Mouse (Mus musculus): ENCODE measurements around the gene Fam177a. TPM values are rescaled to one million over a fixed set of nuclear protein-coding genes. Genes with fewer than 3 reads are reported as not detected.
"Not testable (repeated sequence)": the region's sequence is repeated elsewhere in the genome, so short reads cannot be mapped to it uniquely, and the experiment has no call there.

Gene Fam177a
- polyA plus RNA-seq (2012; rRNA removed) = 29.4 and 39.8 TPM in 2 replicates

DNA sequence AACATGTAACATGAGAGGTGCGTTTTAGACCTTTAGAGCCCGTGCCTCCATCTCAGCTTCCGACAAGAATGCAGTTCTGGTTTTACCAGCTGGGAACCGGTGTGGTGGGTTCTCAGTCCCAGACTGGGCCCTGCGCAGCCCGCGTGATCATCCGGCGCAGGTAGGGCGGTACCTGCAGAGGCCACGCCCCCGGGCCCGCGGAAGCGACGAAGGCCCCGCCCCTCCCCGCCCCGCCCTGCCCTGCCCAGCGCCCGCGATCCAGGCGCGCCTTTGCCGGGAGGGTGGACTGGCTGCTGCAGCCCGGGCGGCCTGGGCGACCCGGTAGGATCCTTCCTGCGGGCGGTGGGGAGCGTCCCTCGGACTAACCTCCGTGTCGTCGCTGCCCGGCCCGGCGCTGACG is at the start of gene Fam177a:
Gene Fam177a, plus strand, starts transcription at position 228 of the 400 bp plus-strand sequence.
- not testable (repeated sequence) for H3K36me3 ChIP-seq (ENCODE audit: control insufficient read depth, insufficient read depth, low read length); H3K4me1 ChIP-seq (ENCODE audit: control insufficient read depth, insufficient read depth, low read length); H3K27me3 ChIP-seq (ENCODE audit: control insufficient read depth, insufficient read depth, low read length); H3K27ac ChIP-seq (ENCODE audit: control insufficient read depth, insufficient read depth, low read depth, low read length); H3K4me3 ChIP-seq (ENCODE audit: control insufficient read depth, low read depth, low read length)

GRCm38 (mm10) chr12:55075296-55075695 is 49.0 kb upstream of the Fam177a start:
- TF ChIP-seq CTCF (IDR thresholded peaks at IDR 0.05; ENCODE audit: control insufficient read depth, insufficient read depth, insufficient replicate concordance, low read depth, low read length) (no peak), POLR2A (IDR thresholded peaks at IDR 0.05; ENCODE audit: control insufficient read depth, low read depth, low read length) (no peak)
- no peaks in the 10 kb centered on the region for H3K36me3 ChIP-seq (ENCODE audit: control insufficient read depth, insufficient read depth, low read length)
- no peak overlapping the region for H3K27ac ChIP-seq (ENCODE audit: control insufficient read depth, insufficient read depth, low read depth, low read length)

DNA sequence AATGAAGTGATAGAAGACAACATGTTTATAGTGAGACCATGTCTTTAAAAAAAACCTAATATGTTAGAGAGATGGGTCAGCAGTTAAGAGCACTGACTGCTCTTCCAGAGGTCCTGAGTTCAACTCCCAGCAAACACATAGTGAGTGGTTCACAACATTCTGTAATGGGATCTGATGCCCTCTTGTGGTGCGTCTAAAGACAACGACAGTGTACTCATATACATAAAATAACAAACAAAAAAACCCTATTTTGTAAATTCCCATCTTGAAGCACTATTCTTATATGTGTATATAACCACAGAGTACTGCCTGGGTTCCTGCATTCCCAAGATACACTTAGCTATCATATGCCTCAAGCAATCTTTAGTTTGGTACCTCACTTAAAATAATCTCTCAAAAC is 45.6 kb upstream of the Fam177a start:
- H3K4me3 ChIP-seq (ENCODE audit: control insufficient read depth, low read depth, low read length); H3K27me3 ChIP-seq (ENCODE audit: control insufficient read depth, insufficient read depth, low read length); H3K4me1 ChIP-seq (ENCODE audit: control insufficient read depth, insufficient read depth, low read length); H3K27ac ChIP-seq (ENCODE audit: control insufficient read depth, insufficient read depth, low read depth, low read length); H3K36me3 ChIP-seq (ENCODE audit: control insufficient read depth, insufficient read depth, low read length): not testable (repeated sequence)

More at GRCm38 (mm10) chr12:55075296-55075695, 49.0 kb upstream of the Fam177a start:
- H3K27me3 ChIP-seq (ENCODE audit: control insufficient read depth, insufficient read depth, low read length) = no peaks in the 10 kb centered on the region
- no peak overlapping the region for H3K4me3 ChIP-seq (ENCODE audit: control insufficient read depth, low read depth, low read length)
- no peaks in the 10 kb centered on the region; the same call in 1 of the 2 replicates for H3K4me1 ChIP-seq (ENCODE audit: control insufficient read depth, insufficient read depth, low read length)

DNA sequence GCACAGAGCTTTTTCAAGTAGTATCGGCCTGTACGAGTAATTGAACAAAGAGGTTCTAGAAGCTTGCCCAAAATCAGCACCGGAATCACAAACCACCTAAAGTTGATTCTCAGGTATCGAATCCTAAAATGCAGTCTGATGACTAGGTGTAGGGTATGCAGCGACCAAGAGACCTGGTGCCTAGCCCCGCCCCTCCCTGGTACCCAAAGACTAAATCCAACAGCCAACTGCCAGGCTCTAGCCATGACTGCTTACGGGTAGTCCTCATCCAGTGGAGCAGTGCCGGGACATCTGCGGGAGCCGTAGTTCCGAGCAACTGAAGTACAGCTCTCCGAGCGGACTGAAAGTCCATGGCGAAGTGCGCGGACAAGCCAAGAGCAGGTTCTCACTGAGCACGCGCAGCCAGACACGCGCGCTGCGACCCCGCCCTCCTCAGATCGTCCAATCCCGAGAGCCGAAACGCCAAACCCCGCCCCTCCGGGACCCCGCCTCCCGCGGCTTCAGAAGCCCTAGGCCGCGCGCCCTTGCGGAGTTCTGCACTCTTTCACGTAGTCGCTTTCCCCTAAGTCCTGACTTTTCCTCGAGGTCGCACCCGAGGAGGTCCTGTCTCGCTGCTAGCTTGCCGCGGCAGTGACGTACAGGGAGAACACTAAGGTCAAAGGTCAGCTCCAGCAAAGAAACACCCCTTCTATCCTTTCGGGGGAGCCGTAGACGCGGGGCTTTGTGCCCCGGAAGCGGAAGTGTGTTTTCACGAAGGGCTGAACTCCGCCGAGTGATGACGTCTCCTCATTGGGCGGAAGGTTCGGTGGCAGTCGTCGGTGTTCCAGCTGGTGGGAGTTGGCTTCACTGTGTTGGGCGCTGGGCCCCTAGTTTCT is 44.3 kb upstream of the Fam177a start, which contains the start of the genes 2700097O09Rik and Srp54a:
Gene 2700097O09Rik, minus strand, starts transcription at position 385 of the 875 bp plus-strand sequence.
Gene Srp54a, plus strand, starts transcription at position 537 of the 875 bp plus-strand sequence.
- H3K27me3 ChIP-seq (ENCODE audit: control insufficient read depth, insufficient read depth, low read length); H3K4me1 ChIP-seq (ENCODE audit: control insufficient read depth, insufficient read depth, low read length); H3K36me3 ChIP-seq (ENCODE audit: control insufficient read depth, insufficient read depth, low read length): not testable (repeated sequence)
- peak; percentile 74; the same call in 1 of the 2 replicates for TF ChIP-seq POLR2A (IDR thresholded peaks at IDR 0.05; ENCODE audit: control insufficient read depth, low read depth, low read length)
- H3K4me3 ChIP-seq (ENCODE audit: control insufficient read depth, low read depth, low read length) = peak within 1 kb of the TSS; percentile 97
- H3K27ac ChIP-seq (ENCODE audit: control insufficient read depth, insufficient read depth, low read depth, low read length) = peak within 1 kb of the TSS; percentile 97

DNA sequence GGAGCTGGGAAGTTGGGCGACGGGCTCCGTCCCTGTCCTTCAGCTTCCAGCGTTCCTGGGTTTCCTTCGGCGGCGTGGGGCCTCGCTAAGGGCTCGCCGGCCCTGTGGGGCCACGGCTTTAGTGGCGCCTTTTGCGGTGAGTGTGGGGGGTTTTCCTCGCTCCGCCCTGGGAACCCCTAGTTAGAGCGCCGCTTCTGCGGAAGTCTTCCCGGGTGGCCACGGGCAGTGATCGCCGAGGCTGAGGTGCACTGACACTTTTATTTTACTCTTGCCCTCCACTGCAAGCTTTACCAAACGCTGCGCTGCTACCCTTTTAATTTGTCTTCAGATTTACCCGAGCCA is 43.7 kb upstream of the Fam177a start:
- Histone ChIP-seq H3K4me3 (ENCODE audit: control insufficient read depth, low read depth, low read length) (peak overlapping the region; percentile 97), H3K27ac (ENCODE audit: control insufficient read depth, insufficient read depth, low read depth, low read length) (peak overlapping the region; percentile 97)
- not testable (repeated sequence) for H3K36me3 ChIP-seq (ENCODE audit: control insufficient read depth, insufficient read depth, low read length); H3K27me3 ChIP-seq (ENCODE audit: control insufficient read depth, insufficient read depth, low read length); H3K4me1 ChIP-seq (ENCODE audit: control insufficient read depth, insufficient read depth, low read length)

DNA sequence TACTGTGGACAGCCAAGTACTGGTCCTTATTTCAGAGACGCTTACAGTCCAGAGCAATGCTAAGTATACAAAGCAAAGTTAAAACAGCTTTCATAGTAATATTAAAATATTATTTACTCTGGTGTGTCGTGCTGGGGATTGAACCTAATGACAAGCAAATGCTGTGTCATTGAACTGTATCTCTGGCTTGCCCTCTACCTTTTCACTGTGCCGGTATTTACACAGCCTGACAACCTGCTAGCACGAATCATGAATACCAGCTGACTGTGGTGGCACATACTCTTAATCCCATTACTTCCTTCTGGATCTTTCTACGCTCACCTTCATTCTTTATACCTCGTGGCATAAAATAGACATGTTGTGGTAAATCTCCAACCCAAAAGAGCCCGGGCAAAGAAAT is 32.1 kb upstream of the Fam177a start:
- not testable (repeated sequence) for H3K27ac ChIP-seq (ENCODE audit: control insufficient read depth, insufficient read depth, low read depth, low read length); H3K4me3 ChIP-seq (ENCODE audit: control insufficient read depth, low read depth, low read length); H3K4me1 ChIP-seq (ENCODE audit: control insufficient read depth, insufficient read depth, low read length); H3K27me3 ChIP-seq (ENCODE audit: control insufficient read depth, insufficient read depth, low read length); H3K36me3 ChIP-seq (ENCODE audit: control insufficient read depth, insufficient read depth, low read length)

- H3K4me3 ChIP-seq (ENCODE audit: control insufficient read depth, low read depth, low read length); H3K27me3 ChIP-seq (ENCODE audit: control insufficient read depth, insufficient read depth, low read length); H3K4me1 ChIP-seq (ENCODE audit: control insufficient read depth, insufficient read depth, low read length); H3K36me3 ChIP-seq (ENCODE audit: control insufficient read depth, insufficient read depth, low read length); H3K27ac ChIP-seq (ENCODE audit: control insufficient read depth, insufficient read depth, low read depth, low read length): not testable (repeated sequence)
Measured at GRCm38 (mm10) chr12:55112616-55113015, 11.7 kb upstream of the Fam177a start.

GRCm38 (mm10) chr12:55124731-55125130 is 462 bp downstream of the Fam177a start:
- H3K27ac ChIP-seq (ENCODE audit: control insufficient read depth, insufficient read depth, low read depth, low read length); H3K4me3 ChIP-seq (ENCODE audit: control insufficient read depth, low read depth, low read length); H3K36me3 ChIP-seq (ENCODE audit: control insufficient read depth, insufficient read depth, low read length); H3K27me3 ChIP-seq (ENCODE audit: control insufficient read depth, insufficient read depth, low read length); H3K4me1 ChIP-seq (ENCODE audit: control insufficient read depth, insufficient read depth, low read length): not testable (repeated sequence)

GRCm38 (mm10) chr12:55135540-55135939 is 11.3 kb downstream of the Fam177a start:
- not testable (repeated sequence) for H3K36me3 ChIP-seq (ENCODE audit: control insufficient read depth, insufficient read depth, low read length); H3K4me1 ChIP-seq (ENCODE audit: control insufficient read depth, insufficient read depth, low read length); H3K4me3 ChIP-seq (ENCODE audit: control insufficient read depth, low read depth, low read length); H3K27ac ChIP-seq (ENCODE audit: control insufficient read depth, insufficient read depth, low read depth, low read length); H3K27me3 ChIP-seq (ENCODE audit: control insufficient read depth, insufficient read depth, low read length)

GRCm38 (mm10) chr12:55137859-55138258 is 13.6 kb downstream of the Fam177a start:
- not testable (repeated sequence) for H3K27me3 ChIP-seq (ENCODE audit: control insufficient read depth, insufficient read depth, low read length); H3K27ac ChIP-seq (ENCODE audit: control insufficient read depth, insufficient read depth, low read depth, low read length); H3K36me3 ChIP-seq (ENCODE audit: control insufficient read depth, insufficient read depth, low read length); H3K4me1 ChIP-seq (ENCODE audit: control insufficient read depth, insufficient read depth, low read length); H3K4me3 ChIP-seq (ENCODE audit: control insufficient read depth, low read depth, low read length)

DNA sequence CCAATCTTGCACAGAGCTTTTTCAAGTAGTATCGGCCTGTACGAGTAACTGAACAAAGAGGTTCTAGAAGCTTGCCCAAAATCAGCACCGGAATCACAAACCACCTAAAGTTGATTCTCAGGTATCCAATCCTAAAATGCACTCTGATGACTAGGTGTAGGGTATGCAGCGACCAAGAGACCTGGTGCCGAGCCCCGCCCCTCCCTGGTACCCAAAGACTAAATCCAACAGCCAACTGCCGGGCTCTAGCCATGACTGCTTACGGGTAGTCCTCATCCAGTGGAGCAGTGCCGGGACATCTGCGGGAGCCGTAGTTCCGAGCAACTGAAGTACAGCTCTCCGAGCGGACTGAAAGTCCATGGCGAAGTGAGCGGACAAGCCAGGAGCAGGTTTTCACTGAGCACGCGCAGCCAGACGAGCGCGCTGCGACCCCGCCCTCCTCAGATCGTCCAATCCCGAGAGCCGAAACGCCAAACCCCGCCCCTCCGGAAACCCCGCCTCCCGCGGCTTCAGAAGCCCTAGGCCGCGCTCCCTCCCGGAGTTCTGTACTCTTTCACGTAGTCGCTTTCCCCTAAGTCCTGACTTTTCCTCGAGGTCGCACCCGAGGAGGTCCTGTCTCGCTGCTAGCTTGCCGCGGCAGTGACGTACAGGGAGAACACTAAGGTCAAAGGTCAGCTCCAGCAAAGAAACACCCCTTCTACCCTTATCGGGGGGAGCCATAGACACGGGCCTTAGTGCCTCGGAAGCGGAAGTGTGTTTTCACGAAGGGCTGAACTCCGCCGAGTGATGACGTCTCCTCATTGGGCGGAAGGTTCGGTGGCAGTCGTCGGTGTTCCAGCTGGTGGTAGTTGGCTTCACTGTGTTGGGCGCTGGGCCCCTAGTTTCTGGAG is 30.5 kb downstream of the Fam177a start, which contains the start of gene Srp54b:
Gene Srp54b, plus strand, starts transcription at position 546 of the 890 bp plus-strand sequence.
- not testable (repeated sequence) for H3K36me3 ChIP-seq (ENCODE audit: control insufficient read depth, insufficient read depth, low read length); H3K4me1 ChIP-seq (ENCODE audit: control insufficient read depth, insufficient read depth, low read length); H3K27me3 ChIP-seq (ENCODE audit: control insufficient read depth, insufficient read depth, low read length); H3K27ac ChIP-seq (ENCODE audit: control insufficient read depth, insufficient read depth, low read depth, low read length)
- peak within 1 kb of the TSS; percentile 51 for H3K4me3 ChIP-seq (ENCODE audit: control insufficient read depth, low read depth, low read length)
